Mouse (Mus musculus) megakaryocyte, embryonic 14.5 days (primary cell): ENCODE results near the gene Reep3.

Experiments used
- FLI1 ChIP-seq: IDR thresholded peaks from 2 replicates; pipeline ENCODE4 v1.6.1; 2012; ENCODE audit warnings: low read length, inconsistent platforms, mixed read lengths
- GATA1 ChIP-seq: IDR thresholded peaks from 3 replicates; pipeline ENCODE4 v1.6.1; 2012; ENCODE audit warnings: mixed read lengths, low read length, inconsistent platforms, borderline replicate concordance

- no peak for TF ChIP-seq GATA1
- no peak for TF ChIP-seq FLI1
Measured at GRCm38 (mm10) chr10:67116251-67116650, 19.5 kb upstream of the Reep3 start.
